Mouse (Mus musculus): ENCODE data around the gene Vmn2r1.

DNA sequence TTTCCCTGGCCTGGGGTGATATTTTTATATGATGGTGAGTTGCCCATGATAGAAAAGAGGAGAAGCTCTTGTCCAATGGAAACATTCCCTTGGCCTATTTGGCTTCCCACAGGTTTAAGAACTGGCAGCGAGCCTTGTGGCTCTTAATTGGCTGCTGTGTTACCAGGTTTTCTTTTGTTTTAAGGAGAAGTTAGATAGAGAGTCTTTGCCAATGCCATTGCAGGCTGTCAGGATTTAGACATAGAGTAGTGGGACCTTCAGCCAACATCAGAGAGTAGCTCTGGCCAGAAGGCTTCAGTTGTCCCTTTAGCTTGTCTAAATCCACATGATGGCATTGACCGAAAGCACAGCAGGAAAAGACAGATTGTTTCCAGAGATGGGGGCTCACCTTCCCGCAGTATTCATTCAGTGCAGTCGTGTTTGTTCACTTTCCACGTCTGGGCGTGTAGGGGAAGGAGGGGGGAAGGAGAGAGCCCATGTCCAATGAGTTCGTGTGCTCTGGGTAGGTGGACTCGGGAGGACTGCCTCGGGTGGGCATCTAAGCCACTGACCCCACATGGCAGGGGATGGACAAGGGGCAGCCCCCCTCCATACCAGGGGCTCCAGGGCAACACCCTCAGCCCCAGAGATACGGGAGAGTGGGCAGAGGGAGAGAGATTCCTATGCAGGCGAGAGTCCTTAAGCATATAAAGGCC is 32.2 kb downstream of the Vmn2r1 start:
- no peak for TF ChIP-seq POLR2A (IDR thresholded peaks at IDR 0.05; ENCODE audit: insufficient read depth, low read depth, low read length)
- no peak for TF ChIP-seq CTCF (IDR thresholded peaks at IDR 0.05; ENCODE audit: insufficient read depth, low read depth, low read length)
